Mouse (Mus musculus): ENCODE data around the gene Ott.
"Not testable (repeated sequence)": the region's sequence is repeated elsewhere in the genome, so short reads cannot be mapped to it uniquely, and the experiment has no call there.

The Ott gene

DNA sequence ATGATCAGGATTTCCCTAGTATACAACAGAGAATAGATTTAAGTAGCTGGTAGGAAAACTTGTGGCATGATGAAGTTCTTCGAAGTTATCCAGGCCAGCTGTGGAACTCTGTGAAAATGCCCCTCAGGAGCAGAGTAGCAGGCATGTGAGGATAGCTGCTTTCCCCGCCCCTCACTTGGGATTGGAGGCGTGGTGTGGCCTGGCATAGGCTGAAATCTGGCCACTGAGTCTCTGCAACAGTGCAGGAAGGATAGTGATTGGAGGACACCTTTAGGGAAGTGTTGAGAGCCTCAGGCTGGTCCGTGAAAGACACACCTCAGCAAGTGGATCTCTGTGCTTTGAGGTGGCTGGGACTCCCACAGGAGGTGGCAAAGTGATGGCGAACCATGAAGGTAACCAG is at the start of gene Ott:
TSS of gene Ott (plus strand) at position 301 of the 400 bp plus-strand sequence.
- not testable (repeated sequence) for DNase-seq (ENCODE audit: low read depth, low spot score)

Data from brain, embryonic 18.5 days (tissue).